Mouse (Mus musculus) forebrain, embryonic 15.5 days (tissue): ENCODE measurements around the gene Shisal2a. TPM values are rescaled to one million over a fixed set of nuclear protein-coding genes. Genes with fewer than 3 reads are reported as not detected.

Source experiments
- ATAC-seq: fragments of 200-750 bp; cut with Nextera tagmentation; replicated peaks from 2 replicates; pipeline ENCODE4 v1.8.0; 2017; ENCODE audit warnings: mild to moderate bottlenecking, moderate TSS enrichment, moderate library complexity
- H3K27ac ChIP-seq: fragments of 300-500 bp; sonication (generic); replicated peaks from 2 replicates; pipeline ENCODE4 v1.5.1; 2015; ENCODE audit warnings: mild to moderate bottlenecking, inconsistent platforms
- H3K27me3 ChIP-seq: fragments of 300-500 bp; sonication (generic); 2 replicates; pipeline ENCODE4 v1.6.1; 2015; ENCODE audit warnings: inconsistent platforms
- H3K36me3 ChIP-seq: fragments of 300-500 bp; sonication (generic); 2 replicates; pipeline ENCODE4 v1.6.1; 2015; ENCODE audit warnings: mild to moderate bottlenecking, inconsistent platforms
- H3K4me1 ChIP-seq: fragments of 300-500 bp; sonication (generic); 2 replicates; pipeline ENCODE4 v1.6.1; 2015; ENCODE audit warnings: inconsistent platforms
- H3K4me2 ChIP-seq: fragments of 300-500 bp; sonication (generic); replicated peaks from 2 replicates; pipeline ENCODE4 v1.6.1; 2015; ENCODE audit warnings: mild to moderate bottlenecking, inconsistent platforms
- H3K4me3 ChIP-seq: fragments of 300-500 bp; sonication (generic); 2 replicates; pipeline ENCODE4 v1.5.1; 2015; ENCODE audit warnings: mild to moderate bottlenecking, inconsistent platforms
- H3K9ac ChIP-seq: fragments of 300-500 bp; sonication (generic); replicated peaks from 2 replicates; pipeline ENCODE4 v1.6.1; 2015; ENCODE audit warnings: mild to moderate bottlenecking, inconsistent platforms
- H3K9me3 ChIP-seq: fragments of 300-500 bp; sonication (generic); 2 replicates; pipeline ENCODE4 v1.6.1; 2016; ENCODE audit warnings: inconsistent platforms
- WGBS: fragments of 180-500 bp; shearing (Covaris S2); methylation state at CpG from one replicate; pipeline ENCODE4 v1.1.7; 2015; ENCODE audit warnings: mixed read lengths; 5-methylcytosine and 5-hydroxymethylcytosine counted together
- polyA plus RNA-seq: library from polyadenylated mRNA; unstranded; fragments of >200 nt; fragmentation: Nextera tagmentation; extraction: Ambion mirVana; gene quantifications from 2 replicates; pipeline ENCODE4 v1.2.1, GENCODE M21; 2015

Gene Shisal2a
- polyA plus RNA-seq, 1 experiment from 2014 or later = 1.7 TPM

DNA sequence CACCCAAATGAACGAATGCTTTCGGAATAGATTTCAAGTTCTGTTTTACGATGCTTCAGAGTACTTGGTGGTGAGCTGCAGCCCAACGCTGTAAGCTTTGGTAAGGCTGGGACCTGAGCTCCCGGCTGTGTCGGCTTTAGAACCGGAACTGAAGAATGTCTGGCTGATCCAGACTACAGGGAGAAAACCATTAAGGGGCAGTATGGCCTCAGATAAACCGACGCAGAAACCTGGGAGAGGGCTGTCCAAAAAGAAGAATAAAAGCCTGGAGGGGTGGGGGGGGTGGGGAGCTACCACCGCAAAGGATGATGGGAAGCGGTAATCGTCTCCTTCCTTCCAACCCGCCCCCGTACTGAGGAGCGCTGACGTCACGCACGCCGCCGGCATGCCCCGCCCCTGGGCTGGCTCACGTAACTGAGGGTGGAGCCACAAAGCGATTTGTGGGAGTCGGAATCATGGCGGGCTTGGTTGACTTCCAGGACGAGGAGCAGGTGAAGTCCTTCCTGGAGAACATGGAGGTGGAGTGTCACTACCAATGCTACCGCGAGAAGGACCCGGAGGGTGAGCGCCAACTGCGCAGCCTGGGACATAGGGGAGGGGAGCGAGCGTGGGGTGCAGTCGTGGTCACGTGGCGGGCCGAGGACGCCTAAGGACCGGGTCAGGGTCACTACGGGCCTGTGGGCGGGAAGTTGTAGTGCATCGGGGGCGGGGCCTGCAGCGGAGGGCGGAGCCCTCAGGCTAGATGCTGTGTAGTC is 55.2 kb downstream of the Shisal2a start, which contains the start of gene Coa7:
Gene Coa7 (plus strand): TSS at position 411 of the 755 bp plus-strand sequence.
- peaks cover 10% of the 10 kb centered on the region; the same call in 1 of the 2 replicates for H3K36me3 ChIP-seq
- H3K4me2 ChIP-seq = peak within 1 kb of the TSS; percentile 53
- peak; percentile 94 for ATAC-seq
- no peaks in the 10 kb centered on the region for H3K27me3 ChIP-seq
- peaks cover 15% of the 10 kb centered on the region for H3K4me1 ChIP-seq
- under 1% methylated on average over 45 of the region's 45 CpGs for WGBS
- H3K9me3 ChIP-seq = no peaks in the 10 kb centered on the region
- H3K27ac ChIP-seq = peak within 1 kb of the TSS; percentile 96
- peak within 1 kb of the TSS; percentile 68 for H3K9ac ChIP-seq
- H3K4me3 ChIP-seq = peak within 1 kb of the TSS; percentile 86

DNA sequence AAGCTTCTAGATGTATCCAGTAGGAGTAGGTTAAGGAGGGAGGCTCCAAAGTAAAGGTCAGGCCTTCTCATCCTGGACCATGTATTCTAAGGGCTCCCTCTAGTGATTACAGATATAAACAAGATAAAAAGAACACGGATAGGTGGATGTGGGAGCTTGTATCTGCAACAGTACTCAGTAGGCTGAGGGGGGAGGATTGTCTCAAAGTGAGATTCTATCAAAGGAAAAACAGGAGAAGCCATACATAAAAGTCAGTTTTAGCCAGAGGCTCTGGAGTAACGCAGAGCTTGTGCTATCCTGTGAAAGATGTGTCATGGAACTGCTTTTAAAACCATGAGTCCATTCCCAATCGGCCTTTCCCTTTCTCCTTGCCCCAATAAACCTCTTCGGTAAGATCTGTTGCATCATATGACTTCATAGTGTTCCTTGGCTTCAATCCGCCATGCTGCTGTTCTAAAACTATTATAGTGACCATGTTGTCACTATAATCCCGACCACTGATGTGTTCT is 56.0 kb downstream of the Shisal2a start:
- Histone ChIP-seq H3K36me3 (peaks cover 3% of the 10 kb centered on the region; the same call in 1 of the 2 replicates), H3K9me3 (no peaks in the 10 kb centered on the region), H3K4me1 (peaks cover 15% of the 10 kb centered on the region), H3K27ac (peak overlapping the region; percentile 96), H3K9ac (peak overlapping the region; percentile 68), H3K27me3 (no peaks in the 10 kb centered on the region), H3K4me3 (peak overlapping the region; percentile 86), H3K4me2 (peak overlapping the region; percentile 53)
- WGBS = 46% methylated on average over 6 of the region's 6 CpGs
- peak; percentile 10; the same call in 1 of the 2 replicates for ATAC-seq

DNA sequence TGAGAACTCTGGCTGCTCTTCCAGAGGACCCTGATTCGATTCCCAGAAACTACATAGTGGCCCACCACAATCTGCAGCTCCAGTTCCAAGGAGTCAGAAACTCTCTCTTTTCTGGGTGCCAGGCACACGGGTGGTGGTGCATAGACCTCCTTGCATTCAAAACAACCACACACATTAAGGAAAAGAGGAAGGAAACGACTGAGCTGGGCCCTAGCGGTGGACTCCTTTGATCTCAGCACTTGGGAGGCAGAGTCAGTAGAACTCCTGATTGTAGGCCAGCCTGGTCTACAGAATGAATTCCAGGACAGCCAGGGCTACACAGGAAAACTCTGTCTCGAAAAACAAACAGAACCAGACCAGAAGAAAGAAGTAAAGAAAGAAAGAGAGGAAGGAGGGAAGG is 59.6 kb downstream of the Shisal2a start:
- Histone ChIP-seq H3K27ac (no peak overlapping the region), H3K4me1 (peaks cover 10% of the 10 kb centered on the region), H3K9me3 (no peaks in the 10 kb centered on the region), H3K27me3 (no peaks in the 10 kb centered on the region), H3K36me3 (no peaks in the 10 kb centered on the region), H3K9ac (no peak overlapping the region), H3K4me2 (no peak overlapping the region), H3K4me3 (no peak overlapping the region)
- no peak for ATAC-seq
- WGBS = 74% methylated on average over 5 of the region's 5 CpGs

DNA sequence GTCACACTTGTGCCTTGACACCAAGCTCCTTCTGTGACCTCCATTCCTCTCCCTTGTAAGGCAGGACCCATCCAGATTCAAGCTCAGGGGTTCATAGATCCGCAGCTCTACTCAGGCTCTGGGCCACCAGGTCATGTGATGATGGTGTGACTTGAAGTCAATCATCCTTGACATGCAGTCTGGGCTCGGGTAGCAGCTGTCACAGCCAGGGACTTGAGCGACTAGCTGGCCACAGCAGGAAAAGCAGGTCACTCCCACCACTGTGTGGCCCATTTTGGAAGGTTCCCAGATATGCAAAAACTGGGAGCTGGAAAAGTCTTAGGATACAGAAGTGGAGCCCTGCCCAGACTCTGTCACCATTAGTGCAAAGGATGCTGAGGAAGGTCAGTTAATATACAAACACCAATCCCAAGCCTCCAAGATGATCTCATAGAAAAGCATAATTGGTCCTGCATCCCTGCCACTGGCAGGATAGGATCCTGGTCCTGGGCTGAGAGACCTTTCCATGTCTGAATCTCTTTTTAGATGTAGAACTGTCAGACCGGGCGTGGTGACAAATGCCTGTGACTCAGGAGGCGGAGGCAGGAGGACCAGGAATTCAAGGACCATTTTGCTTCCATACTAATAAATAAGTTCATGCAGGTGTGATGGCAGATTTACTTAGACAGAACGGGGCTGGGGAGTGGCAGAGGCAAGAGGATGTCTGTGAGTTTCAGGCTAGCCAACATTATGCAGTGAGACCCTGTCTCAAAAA is 62.3 kb downstream of the Shisal2a start:
- no peaks in the 10 kb centered on the region for H3K9me3 ChIP-seq
- no peak overlapping the region for H3K9ac ChIP-seq
- no peak for ATAC-seq
- no peaks in the 10 kb centered on the region for H3K27me3 ChIP-seq
- no peaks in the 10 kb centered on the region for H3K4me1 ChIP-seq
- H3K27ac ChIP-seq = no peak overlapping the region
- 80% methylated on average over 7 of the region's 7 CpGs for WGBS
- no peak overlapping the region for H3K4me2 ChIP-seq
- H3K36me3 ChIP-seq = no peaks in the 10 kb centered on the region
- H3K4me3 ChIP-seq = no peak overlapping the region

DNA sequence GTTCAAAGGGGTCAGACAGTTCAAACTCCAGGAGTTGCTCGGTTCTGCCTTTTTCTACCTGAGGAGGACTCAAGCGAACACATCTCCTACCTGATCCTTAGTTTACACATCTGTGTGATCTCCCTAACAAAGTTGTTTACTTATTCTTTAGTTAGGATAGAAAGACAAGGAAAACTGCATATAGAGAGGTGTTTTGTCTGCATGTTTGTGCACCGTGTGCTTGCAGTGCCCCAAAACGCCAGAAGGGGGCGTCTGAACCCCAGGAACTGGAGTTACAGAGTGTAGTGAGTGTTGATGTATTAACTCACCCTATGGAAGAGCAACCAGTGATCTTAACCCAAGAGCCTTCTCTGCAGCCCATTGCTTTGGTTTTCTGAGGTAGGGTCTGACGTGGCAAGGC is 63.4 kb downstream of the Shisal2a start:
- no peak overlapping the region for H3K4me2 ChIP-seq
- no peak for ATAC-seq
- H3K27me3 ChIP-seq = no peaks in the 10 kb centered on the region
- H3K4me3 ChIP-seq = no peak overlapping the region
- H3K9me3 ChIP-seq = no peaks in the 10 kb centered on the region
- H3K9ac ChIP-seq = no peak overlapping the region
- H3K27ac ChIP-seq = no peak overlapping the region
- 76% methylated on average over 6 of the region's 6 CpGs for WGBS
- no peaks in the 10 kb centered on the region for H3K4me1 ChIP-seq
- no peaks in the 10 kb centered on the region for H3K36me3 ChIP-seq

DNA sequence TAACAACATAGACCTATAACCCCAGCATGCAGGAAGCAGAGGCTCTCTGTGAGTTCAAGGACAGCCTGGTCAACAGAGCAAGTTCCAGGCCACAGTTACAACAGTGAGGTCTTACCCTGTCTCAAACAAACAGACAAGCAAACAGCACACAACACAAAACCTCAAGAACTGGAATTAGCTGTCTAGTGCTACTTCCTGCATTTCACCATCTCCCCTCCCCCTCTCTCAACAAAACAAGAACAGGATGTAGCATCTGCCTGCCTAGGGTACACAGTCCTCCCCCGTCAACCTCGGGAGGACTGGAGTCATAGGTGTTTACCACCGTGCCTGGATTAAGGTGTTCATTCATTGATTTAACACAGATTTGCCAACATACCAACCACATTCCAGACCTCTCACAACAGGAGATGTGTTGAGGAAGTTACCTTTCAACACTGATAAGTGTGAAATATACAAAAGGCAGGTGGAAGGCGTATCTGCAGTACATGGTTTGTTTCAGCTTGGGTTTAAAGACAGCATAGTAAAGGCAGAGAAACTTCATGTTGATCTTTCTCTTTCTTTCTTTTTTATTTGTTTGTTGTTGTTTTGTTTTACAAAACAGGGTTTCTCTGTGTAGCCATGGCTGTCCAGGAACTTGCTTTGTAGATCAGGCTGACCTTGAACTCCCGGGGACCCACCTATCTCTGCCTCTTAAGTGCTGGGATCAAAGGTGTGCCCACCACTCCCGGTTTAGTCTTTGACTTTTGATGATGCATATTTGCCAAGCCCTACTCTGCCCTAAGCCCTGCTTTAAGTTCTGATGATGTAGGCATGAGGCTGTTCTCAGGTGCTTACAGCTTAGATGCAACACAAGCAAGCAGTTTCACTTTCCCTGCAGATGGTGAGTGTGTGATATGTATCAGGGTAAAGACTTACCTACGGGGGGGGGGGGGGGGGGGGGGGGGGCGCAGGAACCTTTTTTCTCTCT is 64.2 kb downstream of the Shisal2a start:
- H3K9me3 ChIP-seq = no peaks in the 10 kb centered on the region
- ATAC-seq = no peak
- H3K4me1 ChIP-seq = no peaks in the 10 kb centered on the region
- H3K4me3 ChIP-seq = no peak overlapping the region
- 77% methylated on average over 8 of the region's 8 CpGs for WGBS
- H3K27ac ChIP-seq = no peak overlapping the region
- H3K36me3 ChIP-seq = no peaks in the 10 kb centered on the region
- H3K4me2 ChIP-seq = no peak overlapping the region
- H3K9ac ChIP-seq = no peak overlapping the region
- H3K27me3 ChIP-seq = no peaks in the 10 kb centered on the region

Other genes with a start within 250 kb of the Shisal2a start
- gene Scp2, start 238.4 kb downstream of the Shisal2a start, polyA plus RNA-seq = 206 and 214 TPM in 2 replicates
- 10.0 and 10.4 TPM in 2 replicates for gene Echdc2, start 217.9 kb downstream of the Shisal2a start, polyA plus RNA-seq
- gene Zyg11a, start 165.3 kb downstream of the Shisal2a start, polyA plus RNA-seq = not detected in 2 replicates
- gene Zyg11b, start 82.3 kb downstream of the Shisal2a start, polyA plus RNA-seq = 31.0 and 32.8 TPM in 2 replicates
- gene Coa7, start 55.2 kb downstream of the Shisal2a start, polyA plus RNA-seq = 47.1 and 48.9 TPM in 2 replicates
- 25.3 and 28.2 TPM in 2 replicates for gene Gpx7, start 23.6 kb upstream of the Shisal2a start, polyA plus RNA-seq
- 75.7 and 77.1 TPM in 2 replicates for gene Tut4, start 76.1 kb upstream of the Shisal2a start, polyA plus RNA-seq
- 96.9 and 99.9 TPM in 2 replicates for gene Prpf38a, start 196.0 kb upstream of the Shisal2a start, polyA plus RNA-seq
- 2.8 and 3.1 TPM in 2 replicates for gene Orc1, start 196.1 kb upstream of the Shisal2a start, polyA plus RNA-seq
- 21.6 and 21.8 TPM in 2 replicates for gene Cc2d1b, start 236.6 kb upstream of the Shisal2a start, polyA plus RNA-seq